Mouse (Mus musculus) embryonic fibroblast, embryonic 13.5 days (primary cell): ENCODE results near the gene Gmeb2.

Source experiments
- CTCF ChIP-seq: IDR thresholded peaks from 2 replicates; pipeline ENCODE4 v1.5.1; 2011; ENCODE audit warnings: mild to moderate bottlenecking, control low read depth, low read length, moderate library complexity, borderline replicate concordance; ENCODE audit not compliant: insufficient read depth
- POLR2A ChIP-seq: IDR thresholded peaks from 2 replicates; pipeline ENCODE4 v1.6.1; 2011; ENCODE audit warnings: low read depth, mild to moderate bottlenecking, control low read depth, low read length, moderate library complexity

- TF ChIP-seq POLR2A = no peak
- TF ChIP-seq CTCF = no peak
Measured at GRCm38 (mm10) chr2:181322136-181322535, 34.3 kb upstream of the Gmeb2 start.
